Mouse (Mus musculus): ENCODE data around the gene Camk1g. TPM values are rescaled to one million over a fixed set of nuclear protein-coding genes. Genes with fewer than 3 reads are reported as not detected.

Camk1g gene
- total RNA-seq, 2 experiments from 2014 or later: 23.6 to 24.4 TPM

DNA sequence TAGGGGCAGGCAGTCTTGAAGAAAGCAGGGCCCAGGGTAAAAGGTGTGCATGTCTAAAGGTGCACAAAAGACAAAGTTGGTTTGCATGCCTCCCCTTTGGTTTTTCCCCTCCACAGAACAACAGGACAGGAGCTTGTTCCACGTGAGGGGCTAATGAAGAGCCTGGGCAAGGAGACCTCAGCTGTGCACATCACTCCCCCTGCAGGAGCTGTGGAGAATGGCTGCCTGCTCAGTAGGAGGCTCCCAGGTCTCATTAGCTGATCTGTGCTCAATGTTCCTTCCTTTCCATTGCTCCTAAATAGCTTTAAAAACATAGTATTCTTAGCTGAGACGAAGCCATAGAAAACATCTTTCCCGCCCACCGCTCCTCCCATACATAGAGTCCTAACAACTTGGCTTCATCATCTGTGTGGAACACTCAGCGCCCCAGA is 6.3 kb downstream of the Camk1g start:
- Histone ChIP-seq H3K27ac (peak overlapping the region; percentile 47), H3K4me3 (no peak overlapping the region)
- peak; percentile 90 for TF ChIP-seq CTCF (conservative IDR thresholded peaks at IDR 0.05)
- DNase-seq (ENCODE audit: low spot score in 2 of 2): peak; percentile 47 to 73

GRCm38 (mm10) chr1:193362078-193362477 is 8.0 kb downstream of the Camk1g start:
- no peak for DNase-seq (ENCODE audit: low spot score in 2 of 2)
- Histone ChIP-seq H3K27ac (no peak overlapping the region), H3K4me3 (no peak overlapping the region)
- TF ChIP-seq CTCF (conservative IDR thresholded peaks at IDR 0.05): no peak

DNA sequence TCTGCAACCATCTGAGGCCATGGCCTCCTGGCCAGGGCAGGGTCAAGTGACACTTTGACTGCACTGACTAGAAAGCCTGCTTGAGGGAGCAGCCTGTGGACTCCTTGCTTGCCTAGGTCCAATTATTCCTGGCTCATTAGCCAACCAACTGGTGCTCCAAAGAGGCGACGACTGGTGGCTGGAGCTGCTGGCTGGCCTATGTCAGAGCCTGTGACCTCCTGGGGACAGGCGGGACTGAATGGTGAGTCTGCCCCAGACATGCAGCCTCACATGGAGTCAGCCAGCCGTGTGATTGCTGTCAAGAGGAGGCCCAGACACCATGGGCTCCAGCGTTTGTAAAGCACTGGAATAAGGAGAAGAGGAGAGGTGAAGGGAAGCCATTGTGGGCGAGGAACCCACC is 8.9 kb downstream of the Camk1g start:
- no peak overlapping the region for H3K27ac ChIP-seq
- no peak for TF ChIP-seq CTCF (conservative IDR thresholded peaks at IDR 0.05)
- DNase-seq (ENCODE audit: low spot score in 2 of 2): no peak
- H3K4me3 ChIP-seq: no peak overlapping the region

GRCm38 (mm10) chr1:193359199-193359598 is 10.9 kb downstream of the Camk1g start:
- no peak for TF ChIP-seq CTCF (conservative IDR thresholded peaks at IDR 0.05)
- Histone ChIP-seq H3K27ac (no peak overlapping the region), H3K4me3 (no peak overlapping the region)
- DNase-seq (ENCODE audit: low spot score in 2 of 2): no peak

DNA sequence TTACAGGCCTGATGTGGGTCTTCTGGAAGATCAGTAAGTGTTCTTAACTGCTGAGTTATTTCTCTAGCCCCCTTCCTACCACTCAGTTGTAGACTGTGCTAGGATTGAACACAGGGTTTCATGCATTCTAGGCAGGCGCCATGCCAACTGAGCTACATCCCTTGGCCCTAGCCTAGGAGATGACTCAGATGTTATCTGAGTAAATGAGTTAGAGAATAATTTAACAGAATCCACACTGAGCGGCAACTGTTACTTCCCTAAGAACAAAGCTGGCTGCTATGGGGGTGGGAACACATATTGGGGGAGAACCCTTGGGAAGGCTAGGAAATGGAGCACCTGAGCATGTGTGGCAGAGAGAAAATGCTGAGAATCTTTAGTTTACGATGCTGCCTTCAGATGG is 18.5 kb downstream of the Camk1g start:
- peak; percentile 57 to 81 for DNase-seq (ENCODE audit: low spot score in 2 of 2)
- peak overlapping the region; percentile 80 for H3K27ac ChIP-seq
- TF ChIP-seq CTCF (conservative IDR thresholded peaks at IDR 0.05): no peak
- H3K4me3 ChIP-seq: no peak overlapping the region

DNA sequence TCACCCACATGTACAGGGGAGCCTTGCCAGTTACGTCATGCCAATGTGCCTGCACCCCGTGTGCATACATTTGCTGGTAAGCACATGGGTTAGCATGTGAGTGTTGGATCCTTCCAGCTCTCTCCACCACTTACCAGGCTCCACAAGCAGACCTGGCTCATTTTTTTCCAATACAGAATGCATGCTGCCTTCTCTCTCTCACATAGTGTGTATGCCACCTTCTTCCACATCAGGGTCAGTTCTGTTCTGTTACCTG is 19.6 kb downstream of the Camk1g start:
- TF ChIP-seq CTCF (conservative IDR thresholded peaks at IDR 0.05): no peak
- Histone ChIP-seq H3K4me3 (no peak overlapping the region), H3K27ac (peak overlapping the region; percentile 80)
- DNase-seq (ENCODE audit: low spot score in 2 of 2): peak; percentile 47 to 72

GRCm38 (mm10) chr1:193349702-193350545 is 20.2 kb downstream of the Camk1g start:
- H3K27ac ChIP-seq: peak overlapping the region; percentile 80
- TF ChIP-seq CTCF (conservative IDR thresholded peaks at IDR 0.05): no peak
- H3K4me3 ChIP-seq: no peak overlapping the region
- DNase-seq (ENCODE audit: low spot score in 2 of 2): no peak

GRCm38 (mm10) chr1:193348261-193348962 is 21.7 kb downstream of the Camk1g start:
- H3K4me3 ChIP-seq: no peak overlapping the region
- H3K27ac ChIP-seq: peak overlapping the region; percentile 49
- no peak for TF ChIP-seq CTCF (conservative IDR thresholded peaks at IDR 0.05)
- DNase-seq (ENCODE audit: low spot score in 2 of 2): no peak

- DNase-seq (ENCODE audit: low spot score in 2 of 2): no peak
- Histone ChIP-seq H3K4me3 (no peak overlapping the region), H3K27ac (0 out of 2 replicates have a peak overlapping the region, but pooled peaks have one; percentile 3)
- no peak for TF ChIP-seq CTCF (conservative IDR thresholded peaks at IDR 0.05)
Observed at GRCm38 (mm10) chr1:193346908-193347307, 23.2 kb downstream of the Camk1g start.

DNA sequence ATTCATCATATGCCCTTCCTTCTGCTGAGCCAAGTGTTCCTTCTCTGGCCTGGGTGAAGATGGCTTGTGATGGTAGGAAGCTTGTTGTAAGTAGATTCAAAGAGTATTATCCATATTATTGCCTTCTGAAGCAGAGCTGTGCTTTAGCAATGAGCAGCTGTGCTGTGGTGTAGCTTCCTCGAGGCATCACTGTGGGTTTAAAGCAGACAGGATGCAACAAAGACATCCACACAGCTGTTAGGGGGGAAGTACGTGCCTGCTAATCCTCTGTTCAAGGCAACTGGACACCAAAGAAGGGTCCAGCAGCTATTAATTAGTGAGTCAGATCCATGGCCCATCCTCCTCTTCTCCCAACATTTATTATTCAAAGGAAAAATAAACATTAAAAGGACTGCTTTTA is 25.1 kb downstream of the Camk1g start:
- DNase-seq (ENCODE audit: low spot score in 2 of 2): no peak
- TF ChIP-seq CTCF (conservative IDR thresholded peaks at IDR 0.05): no peak
- peak overlapping the region; percentile 36; the same call in 1 of the 2 replicates for H3K27ac ChIP-seq
- no peak overlapping the region for H3K4me3 ChIP-seq

- no peak for TF ChIP-seq CTCF (conservative IDR thresholded peaks at IDR 0.05)
- DNase-seq (ENCODE audit: low spot score in 2 of 2): no peak
- no peak overlapping the region for H3K4me3 ChIP-seq
- no peak overlapping the region for H3K27ac ChIP-seq
Observed at GRCm38 (mm10) chr1:193343853-193344252, 26.2 kb downstream of the Camk1g start.

GRCm38 (mm10) chr1:193342198-193342946 is 27.7 kb downstream of the Camk1g start:
- no peak for TF ChIP-seq CTCF (conservative IDR thresholded peaks at IDR 0.05)
- Histone ChIP-seq H3K4me3 (no peak overlapping the region), H3K27ac (no peak overlapping the region)
- no peak for DNase-seq (ENCODE audit: low spot score in 2 of 2)
